Mouse (Mus musculus) kidney, adult 11 months (tissue): Measurements from ENCODE around the gene Tnfrsf17.
"Not testable (repeated sequence)": the region's sequence is repeated elsewhere in the genome, so short reads cannot be mapped to it uniquely, and the experiment has no call there.

Experiments used
- DNase-seq: peaks from one replicate; pipeline ENCODE4 v3.0.0; 2022

The Tnfrsf17 gene

GRCm38 (mm10) chr16:11313512-11313911, at the start of gene Tnfrsf17:
Gene Tnfrsf17 (plus strand): TSS chr16:11313812.
- DNase-seq = no peak

DNA sequence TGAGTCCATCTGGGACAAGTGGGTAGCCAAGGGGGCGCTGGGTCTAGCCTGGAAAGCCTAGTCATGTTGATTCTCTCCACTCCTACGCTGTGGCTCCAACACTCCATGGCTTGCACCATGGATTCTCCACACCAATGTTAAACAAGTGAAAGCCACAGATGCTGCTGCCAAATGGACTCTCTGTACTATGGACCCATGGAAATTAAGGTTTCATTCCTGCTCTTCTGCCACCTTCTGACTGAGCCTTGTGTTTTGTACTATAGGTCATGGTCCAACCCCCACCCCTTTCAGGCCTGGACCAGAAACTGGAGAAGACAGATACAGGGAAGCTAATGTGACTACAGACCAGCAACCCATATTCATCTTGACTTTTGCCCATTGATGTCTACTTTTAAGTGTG, 47.1 kb upstream of the Tnfrsf17 start:
- peak; percentile 84 for DNase-seq

GRCm38 (mm10) chr16:11269808-11270207, 43.8 kb upstream of the Tnfrsf17 start:
- DNase-seq = no peak

DNA sequence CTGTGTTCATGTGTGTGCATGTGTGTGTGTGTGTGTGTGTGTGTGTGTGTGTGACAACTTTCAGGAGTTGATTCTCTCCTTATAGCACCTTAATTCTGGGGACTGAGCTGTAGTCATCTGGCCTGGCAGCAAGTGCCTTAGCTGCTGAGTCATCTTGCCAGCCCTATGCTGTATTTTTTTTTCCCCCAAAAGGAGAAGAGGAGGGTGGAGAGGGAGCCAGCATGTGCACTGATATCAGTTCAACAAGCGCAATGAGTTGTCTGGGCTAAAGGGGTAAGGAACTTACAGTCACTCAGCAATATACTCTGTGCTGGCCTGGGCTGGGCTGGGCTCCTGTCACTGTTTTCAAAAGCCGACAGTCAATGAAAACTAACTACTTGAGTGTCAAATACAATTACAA, 43.0 kb upstream of the Tnfrsf17 start:
- no peak for DNase-seq

- no peak for DNase-seq
Measured at GRCm38 (mm10) chr16:11271073-11271472, 42.5 kb upstream of the Tnfrsf17 start.

- DNase-seq = no peak
Measured at GRCm38 (mm10) chr16:11276888-11277287, 36.7 kb upstream of the Tnfrsf17 start.

DNA sequence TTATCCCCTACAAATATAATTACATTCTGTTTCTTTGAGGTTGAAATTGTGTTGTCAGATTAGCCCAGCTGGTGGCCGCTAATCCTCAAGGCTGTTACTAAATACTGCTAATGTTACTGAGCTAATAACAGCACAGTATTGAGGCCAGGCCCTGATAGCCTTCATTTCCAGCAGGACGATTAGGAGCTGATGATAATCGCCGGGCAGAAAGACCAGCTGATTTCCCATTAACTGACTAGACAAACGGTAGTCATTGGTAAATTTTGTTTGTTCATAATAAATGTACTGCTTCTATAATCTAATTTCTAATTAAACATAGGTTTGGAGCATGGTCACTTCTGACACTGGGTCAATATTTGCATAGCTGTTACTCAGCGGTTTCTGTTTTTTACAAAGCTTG, 34.8 kb upstream of the Tnfrsf17 start:
- no peak for DNase-seq

DNA sequence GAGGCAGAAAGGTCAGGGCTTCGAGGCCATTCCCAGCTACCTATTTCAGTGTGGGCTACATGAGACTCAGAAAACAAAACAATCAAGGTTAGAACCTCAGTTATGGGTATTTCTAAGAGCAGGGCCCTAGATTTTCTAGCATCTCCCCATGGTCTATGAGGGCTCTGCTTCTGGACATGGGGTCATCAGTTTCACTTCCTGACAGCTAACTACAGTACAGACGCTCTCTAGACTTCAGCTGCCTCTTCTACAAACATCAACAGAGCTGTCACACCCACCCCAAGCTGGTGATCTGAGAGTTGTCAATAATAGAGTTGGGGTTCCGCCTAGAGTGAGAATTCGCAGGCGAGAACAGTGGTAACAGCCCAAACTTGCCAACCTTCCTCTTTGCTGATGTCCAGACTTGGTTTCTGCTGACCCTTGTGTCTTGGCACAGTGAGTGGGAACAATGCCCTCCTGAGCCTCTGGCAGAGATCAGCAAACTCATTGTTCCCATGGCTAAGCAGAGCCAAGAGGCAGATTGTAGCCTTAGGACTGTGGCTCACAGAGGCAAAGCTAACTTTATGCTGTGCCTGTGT, 30.9 kb upstream of the Tnfrsf17 start:
- DNase-seq = peak; percentile 11

DNA sequence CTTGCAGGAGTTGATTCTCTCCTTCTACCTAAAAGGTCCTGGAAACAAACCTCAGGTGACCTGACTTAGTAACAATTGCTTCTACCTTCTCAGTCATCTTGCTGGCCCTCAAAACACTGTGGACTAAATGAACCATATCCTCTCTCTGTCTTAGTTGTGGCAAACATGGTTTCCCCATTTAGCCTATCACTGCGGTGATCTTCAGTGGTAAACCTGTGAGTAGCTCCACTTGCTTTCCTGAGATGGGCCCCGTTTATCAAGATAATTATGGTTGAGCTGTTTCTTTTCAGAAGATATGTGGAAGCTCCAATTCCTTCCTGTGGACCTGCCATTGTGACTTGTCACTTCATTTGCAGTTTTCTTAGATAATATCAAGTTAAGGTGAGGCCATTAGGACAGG, 28.7 kb upstream of the Tnfrsf17 start:
- no peak for DNase-seq

DNA sequence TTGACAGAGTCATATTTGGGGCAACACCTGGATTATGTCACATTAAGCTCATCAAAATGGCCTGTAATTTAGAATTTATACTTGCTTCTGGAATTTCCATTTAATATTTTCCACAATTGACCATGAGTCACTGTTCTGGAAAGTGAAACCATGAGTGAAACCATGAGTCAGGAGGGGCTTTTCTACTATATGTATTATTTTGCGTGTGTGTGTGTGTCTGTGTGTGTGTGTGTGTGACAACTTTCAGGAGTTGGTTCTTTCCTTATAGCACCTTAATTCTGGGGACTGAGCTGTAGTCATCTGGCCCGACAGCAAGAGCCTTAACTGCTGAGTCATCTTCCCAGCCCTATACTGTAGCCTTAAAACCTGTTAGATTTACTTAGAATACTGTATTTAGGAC, 27.7 kb upstream of the Tnfrsf17 start:
- no peak for DNase-seq

DNA sequence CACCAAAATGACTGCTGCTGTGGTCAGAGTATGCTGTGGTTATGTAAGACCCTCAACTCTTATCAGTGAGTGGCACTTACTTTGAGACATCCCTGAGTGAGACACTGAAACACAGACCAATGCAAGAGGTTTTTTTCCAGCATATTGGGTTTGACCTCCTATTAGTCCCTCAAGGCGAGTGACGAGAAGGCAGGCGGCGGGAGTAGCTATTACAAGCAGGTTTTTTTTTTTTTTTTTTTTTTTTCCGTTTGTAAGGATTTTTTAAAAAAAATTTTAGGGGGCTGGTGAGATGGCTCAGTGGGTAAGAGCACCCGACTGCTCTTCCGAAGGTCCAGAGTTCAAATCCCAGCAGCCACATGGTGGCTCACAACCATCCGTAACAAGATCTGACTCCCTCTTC, 24.7 kb upstream of the Tnfrsf17 start:
- not testable (repeated sequence) for DNase-seq

- not testable (repeated sequence) for DNase-seq
Measured at GRCm38 (mm10) chr16:11295583-11295982, 18.0 kb upstream of the Tnfrsf17 start.

DNA sequence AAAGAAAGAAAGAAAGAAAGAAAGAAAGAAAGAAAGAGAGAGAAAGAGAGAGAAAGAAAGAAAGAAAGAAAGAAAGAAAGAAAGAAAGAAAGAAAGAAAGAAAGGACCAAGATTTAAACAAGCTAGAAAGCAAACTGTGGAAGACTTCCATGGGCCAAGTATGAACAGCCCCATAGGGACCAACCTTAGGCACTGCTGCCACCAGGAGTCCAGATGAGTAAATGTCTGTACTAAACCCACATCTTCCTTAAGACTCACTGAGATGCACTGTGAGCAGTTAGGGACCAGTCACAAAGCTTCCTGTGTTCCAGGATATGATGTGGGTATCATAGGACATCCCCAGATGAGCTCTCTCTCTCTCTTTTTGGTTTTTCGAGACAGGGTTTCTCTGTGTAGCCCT, 15.9 kb upstream of the Tnfrsf17 start:
- DNase-seq = peak; percentile 21

GRCm38 (mm10) chr16:11303741-11304140, 9.9 kb upstream of the Tnfrsf17 start:
- DNase-seq = no peak

DNA sequence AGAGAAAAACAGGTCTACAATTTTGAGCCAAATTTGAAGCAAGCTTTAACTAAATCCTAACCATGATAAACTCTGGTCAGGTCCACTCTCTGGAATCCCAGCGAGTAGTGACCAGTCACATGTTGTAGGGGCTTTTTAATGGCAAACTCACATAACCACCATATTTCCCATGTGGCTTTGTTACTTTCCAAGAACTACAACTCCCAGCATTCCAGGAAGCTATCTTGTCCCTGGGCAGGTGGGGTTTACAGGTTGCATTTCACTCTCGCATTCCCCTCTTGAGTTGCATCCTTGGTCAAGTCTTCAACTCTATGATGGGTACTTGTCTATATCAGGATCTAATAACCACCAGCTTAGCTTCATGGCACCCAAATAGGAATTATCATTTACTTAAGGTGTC, 8.1 kb upstream of the Tnfrsf17 start:
- DNase-seq = no peak

GRCm38 (mm10) chr16:11315786-11316320, 2.2 kb downstream of the Tnfrsf17 start:
- no peak for DNase-seq

GRCm38 (mm10) chr16:11316748-11317147, 3.1 kb downstream of the Tnfrsf17 start:
- no peak for DNase-seq

GRCm38 (mm10) chr16:11317324-11317723, 3.7 kb downstream of the Tnfrsf17 start:
- no peak for DNase-seq

DNA sequence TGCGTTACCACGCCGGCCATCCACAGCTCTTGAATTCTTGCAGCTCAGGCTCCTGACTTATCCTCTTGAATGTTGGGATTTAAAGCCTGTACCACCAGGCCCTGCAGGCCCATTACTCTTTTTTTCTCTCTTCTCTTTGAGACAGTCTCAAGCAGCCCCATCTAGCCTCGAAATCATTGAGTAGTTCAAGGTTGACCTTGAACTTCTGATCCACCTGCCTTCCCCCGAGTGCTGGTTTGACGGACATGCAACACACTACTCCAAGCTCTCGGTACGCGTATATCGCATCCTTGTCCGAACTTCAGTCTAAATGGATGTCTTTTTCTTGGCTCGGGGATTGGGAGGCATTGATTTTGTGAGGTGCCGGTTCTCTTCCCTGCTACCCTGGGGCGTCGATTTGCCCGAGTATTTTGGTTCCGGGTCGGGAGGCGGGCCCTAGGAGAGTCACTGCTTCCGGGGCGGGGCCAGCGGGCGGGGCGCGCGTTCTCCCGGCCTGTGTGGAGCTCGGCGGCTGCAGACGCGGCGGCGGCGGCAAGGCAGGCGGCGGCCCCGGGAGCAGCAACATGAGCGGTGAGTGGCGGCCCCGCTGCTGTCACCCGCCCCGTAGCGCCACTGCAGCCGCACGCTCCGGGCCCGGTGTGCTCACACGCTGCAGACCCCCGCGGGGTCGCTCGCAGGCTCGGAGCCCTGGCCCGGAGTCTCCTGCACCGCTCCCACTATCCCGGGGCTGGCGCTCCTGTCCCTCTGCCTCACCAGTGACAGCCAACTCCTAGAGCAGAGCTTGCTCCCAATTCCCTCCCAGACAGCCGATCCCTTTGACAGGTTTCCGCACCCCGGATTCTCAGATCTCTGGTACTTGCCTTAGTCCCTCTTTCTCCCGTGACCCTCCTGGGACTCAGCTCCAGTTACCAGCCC, 9.1 kb downstream of the Tnfrsf17 start, which contains the start of gene Snx29:
Gene Snx29, plus strand, starts transcription at position 500 of the 915 bp plus-strand sequence.
- peak; percentile 94 for DNase-seq

DNA sequence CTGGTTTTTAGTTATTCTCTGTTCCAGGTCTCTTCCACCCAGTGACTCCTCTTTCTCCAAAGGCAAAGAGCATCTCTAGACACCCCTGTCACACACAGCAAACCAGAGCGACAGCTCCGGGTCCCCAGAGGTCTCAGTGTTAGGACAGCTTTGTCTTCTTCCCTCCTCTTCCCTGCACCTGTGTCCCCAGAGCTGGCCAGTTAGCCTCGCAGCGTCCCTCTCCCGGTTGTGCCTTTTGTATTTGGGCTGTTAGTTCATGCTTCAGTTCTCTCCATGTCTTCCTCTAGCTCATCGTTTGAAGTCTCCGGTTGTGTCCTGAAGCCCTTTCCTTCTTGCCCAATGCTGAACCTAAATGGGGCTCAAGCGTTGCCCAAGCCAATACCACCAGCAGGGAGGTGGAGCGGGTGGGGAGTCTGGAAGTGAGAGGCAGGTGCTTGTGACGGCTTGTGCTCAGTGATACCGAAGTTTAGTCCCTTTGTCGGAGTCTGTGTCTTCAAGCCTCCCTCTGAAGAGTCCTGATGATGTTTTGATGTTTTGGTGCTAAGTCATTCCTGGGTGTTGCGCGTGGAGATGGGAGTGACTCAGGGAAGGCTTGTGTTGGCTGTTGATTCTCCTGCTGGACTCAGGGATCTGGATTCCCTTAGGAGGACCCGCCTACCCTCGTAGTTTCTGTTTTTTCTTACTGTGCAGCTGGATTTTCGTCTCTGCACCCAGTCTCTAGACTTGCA, 9.9 kb downstream of the Tnfrsf17 start:
- peak; percentile 64 for DNase-seq

DNA sequence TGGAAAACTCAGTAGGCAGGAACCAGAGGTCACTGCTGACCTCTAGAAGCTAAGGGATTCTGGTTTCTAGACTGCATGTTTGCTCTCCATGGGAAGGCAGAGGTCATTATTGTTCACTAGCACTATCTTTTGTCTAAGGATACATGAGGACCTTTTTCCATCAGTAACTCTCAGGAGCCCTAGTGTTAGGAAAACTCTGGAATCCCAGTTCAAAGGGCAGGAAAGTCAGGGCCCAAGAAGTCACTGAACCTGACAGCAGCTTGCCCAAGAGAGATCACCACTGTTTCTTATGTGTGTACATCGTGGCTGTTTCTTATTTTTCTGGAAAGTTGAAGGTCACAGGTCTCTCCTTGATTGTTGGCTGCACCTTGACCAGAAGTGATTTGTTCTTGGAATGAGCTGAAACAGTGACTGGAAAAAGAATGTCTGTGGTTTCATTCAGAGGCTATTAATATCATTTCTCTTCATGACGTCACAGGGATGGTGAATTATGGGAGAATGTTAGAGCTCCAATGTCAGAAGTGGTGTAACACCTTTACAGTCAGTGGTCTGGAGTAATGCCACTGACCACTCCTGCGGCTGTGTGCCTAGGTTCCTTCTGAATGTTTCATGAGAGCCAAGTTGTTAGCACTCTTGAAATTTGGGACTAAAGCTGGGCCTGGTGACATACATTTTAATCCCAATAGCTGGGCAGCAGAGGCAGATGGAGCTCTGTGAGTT, 16.6 kb downstream of the Tnfrsf17 start:
- peak; percentile 47 for DNase-seq

DNA sequence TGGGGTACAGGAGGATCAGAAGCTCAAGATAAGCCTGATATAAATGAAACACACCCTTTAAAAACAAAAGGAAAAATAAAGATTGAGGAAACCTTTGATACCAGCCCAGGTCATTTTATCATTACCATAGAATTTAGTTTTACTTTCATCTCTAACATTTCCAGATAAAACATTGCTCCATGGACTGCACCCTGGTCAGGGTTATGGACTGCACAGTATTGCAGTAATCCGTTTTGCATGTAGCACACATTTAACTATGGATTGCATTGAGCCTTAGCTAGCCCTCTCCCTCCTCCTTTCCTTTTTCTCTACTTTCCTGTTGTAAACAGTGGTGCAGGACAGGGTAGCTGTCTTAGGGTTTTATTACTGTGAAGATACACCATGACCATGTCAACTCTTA, 17.4 kb downstream of the Tnfrsf17 start:
- no peak for DNase-seq
